Mouse (Mus musculus) heart, postnatal 14 days (tissue): ENCODE measurements around the gene Usp35. TPM values are rescaled to one million over a fixed set of nuclear protein-coding genes. Genes with fewer than 3 reads are reported as not detected.
A peak's percentile ranks its signal among the peaks of the same experiment; 100 is the strongest.

Experiments
- DNase-seq, 2 experiments: peaks; one replicate each; pipeline ENCODE4 v3.0.0; 2021 to 2022
- intact Hi-C: fragments of 180-260 bp; cut with DNase I; formaldehyde crosslinking; loops from one replicate; pipeline ENCODE4 v1.15.1; 2025
- total RNA-seq, 2 experiments: library from RNA; stranded (reverse); gene quantifications; 2 replicates each; pipeline ENCODE4 v1.2.3; 2021

Gene Usp35
- total RNA-seq, 2 experiments from 2014 or later = 1.2 to 1.9 TPM

- no peak for DNase-seq
- intact Hi-C loops = no loop called here
These were observed 7.5 kb downstream of the Usp35 start for GRCm38 (mm10) chr7:97324342-97324741.

- DNase-seq = no peak
- intact Hi-C loops = no loop called here
These were observed 14.1 kb downstream of the Usp35 start for GRCm38 (mm10) chr7:97317706-97318105.

DNA sequence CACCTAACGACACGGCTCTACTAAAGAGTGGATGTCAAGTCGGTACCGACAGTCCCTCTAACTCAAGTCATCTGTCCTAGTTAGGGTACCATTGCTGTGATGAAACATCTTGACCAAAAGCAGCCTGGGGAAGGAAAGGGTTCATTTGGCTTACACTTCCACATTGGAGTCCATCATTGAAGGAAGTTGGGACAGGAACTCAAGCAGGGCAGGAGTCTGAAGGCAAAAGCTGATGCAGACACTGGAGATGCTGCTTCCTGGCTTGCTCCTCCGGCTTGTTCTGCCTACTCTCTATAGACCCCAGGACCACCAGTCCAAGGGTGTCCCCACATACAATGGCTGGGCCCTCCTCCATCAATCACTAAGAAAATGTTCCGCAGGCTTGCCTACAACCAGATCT is 16.2 kb downstream of the Usp35 start:
- DNase-seq = no peak
- intact Hi-C loops = no loop called here

DNA sequence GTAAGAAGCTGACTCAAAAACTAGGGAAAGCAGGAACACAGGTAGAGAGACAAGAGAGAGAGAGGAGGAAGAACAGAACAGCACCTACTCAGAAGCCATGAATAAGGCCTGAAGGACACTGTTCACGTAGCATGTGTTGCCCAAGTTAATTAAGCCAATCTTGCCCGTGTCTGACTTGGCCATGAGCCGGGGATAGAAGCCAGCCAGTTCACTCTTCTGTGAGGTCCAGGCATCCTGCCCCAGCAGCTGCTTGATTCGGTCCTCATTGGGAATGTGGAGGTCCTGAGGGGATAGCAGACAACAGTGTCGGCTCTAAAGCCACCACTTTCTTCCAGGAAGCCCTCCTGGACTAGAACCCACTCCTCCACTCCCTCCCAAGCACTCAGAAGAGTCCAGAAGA is 17.2 kb downstream of the Usp35 start:
- no peak for DNase-seq
- intact Hi-C loops = no loop called here

DNA sequence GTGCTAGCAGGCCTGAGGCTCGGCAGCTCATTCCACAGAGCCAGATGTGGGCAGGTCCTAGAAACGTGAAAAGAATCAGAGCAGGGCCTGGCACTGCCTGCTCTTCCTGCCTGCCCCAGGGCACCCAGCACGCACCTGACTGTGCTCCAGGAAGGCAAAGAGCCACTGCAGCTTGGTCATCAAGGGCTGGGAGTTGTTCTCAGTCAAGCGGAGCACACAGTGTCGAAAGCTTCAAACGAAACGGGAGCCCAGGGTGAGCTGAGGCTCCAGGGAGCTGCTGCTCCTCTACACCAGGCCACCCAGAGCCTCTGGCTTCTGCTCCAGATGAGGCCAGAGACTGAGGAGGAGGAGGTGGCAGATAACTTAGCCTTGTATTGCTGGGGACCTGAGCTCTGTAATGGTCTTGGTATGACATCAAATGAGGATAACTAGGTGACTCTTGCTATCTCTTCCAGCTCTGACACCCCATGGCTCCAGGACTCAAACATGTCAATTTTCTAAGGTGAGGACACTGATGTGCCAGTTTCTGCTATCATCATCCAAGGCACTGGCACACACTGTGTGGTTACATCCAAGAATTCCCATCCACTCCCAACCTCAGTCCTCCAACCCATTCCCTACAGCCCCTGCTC is 18.3 kb downstream of the Usp35 start:
- no peak for DNase-seq
- intact Hi-C loops = no loop called here

GRCm38 (mm10) chr7:97312856-97313255 is 19.0 kb downstream of the Usp35 start:
- no peak for DNase-seq
- intact Hi-C loops = no loop called here

GRCm38 (mm10) chr7:97312196-97312595 is 19.6 kb downstream of the Usp35 start:
- DNase-seq = no peak

DNA sequence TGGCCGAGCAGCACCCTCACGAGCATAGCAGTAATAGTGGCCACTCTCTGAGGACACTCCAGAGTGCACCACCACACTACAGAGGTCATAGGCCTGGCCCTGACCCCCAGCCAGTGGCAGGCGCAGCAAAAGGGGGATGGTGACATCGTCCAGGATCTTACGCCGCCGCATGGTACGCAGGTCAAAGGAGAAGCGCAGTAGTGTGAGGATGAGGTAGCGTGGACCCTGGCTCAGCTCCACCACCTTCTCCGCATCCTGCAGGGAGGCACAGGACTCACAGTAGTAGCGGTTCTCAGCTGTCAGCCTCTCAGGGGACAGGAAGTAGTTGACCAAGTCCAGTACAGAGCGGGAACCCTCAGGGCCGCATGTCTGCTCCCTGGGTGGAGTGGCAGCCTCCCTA is 20.2 kb downstream of the Usp35 start:
- intact Hi-C loops = no loop called here
- no peak for DNase-seq

More at GRCm38 (mm10) chr7:97312196-97312595, 19.6 kb downstream of the Usp35 start:
- intact Hi-C loops = no loop called here

GRCm38 (mm10) chr7:97310341-97310635 is 21.5 kb downstream of the Usp35 start:
- intact Hi-C loops = no loop called here
- DNase-seq = no peak

GRCm38 (mm10) chr7:97309461-97310340 is 22.1 kb downstream of the Usp35 start:
- DNase-seq = no peak
- intact Hi-C loops = no loop called here

GRCm38 (mm10) chr7:97307546-97307945 is 24.3 kb downstream of the Usp35 start:
- intact Hi-C loops = no loop called here
- DNase-seq = peak; percentile 0

DNA sequence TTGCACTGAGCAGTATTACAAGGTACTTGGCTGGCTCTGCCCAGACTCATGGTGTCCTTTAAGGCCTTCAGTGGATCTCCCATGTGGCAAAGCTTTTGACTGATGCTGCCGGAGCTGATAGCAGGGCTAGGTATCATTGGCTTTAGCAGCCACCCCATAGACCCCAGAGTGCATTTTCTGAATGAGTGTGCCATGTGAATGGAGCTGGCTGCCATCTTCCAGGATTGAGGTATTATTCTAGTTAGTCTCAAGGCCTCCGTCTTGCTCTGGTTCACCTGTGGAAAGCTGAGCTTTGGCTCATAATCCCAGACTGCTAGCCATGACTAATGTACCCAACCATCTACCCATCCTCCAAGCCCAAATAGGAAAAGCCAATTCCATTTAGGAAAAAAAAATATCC is 25.0 kb downstream of the Usp35 start:
- peak in 1 of 2 experiments; percentile 0 for DNase-seq
- intact Hi-C loops = no loop called here

DNA sequence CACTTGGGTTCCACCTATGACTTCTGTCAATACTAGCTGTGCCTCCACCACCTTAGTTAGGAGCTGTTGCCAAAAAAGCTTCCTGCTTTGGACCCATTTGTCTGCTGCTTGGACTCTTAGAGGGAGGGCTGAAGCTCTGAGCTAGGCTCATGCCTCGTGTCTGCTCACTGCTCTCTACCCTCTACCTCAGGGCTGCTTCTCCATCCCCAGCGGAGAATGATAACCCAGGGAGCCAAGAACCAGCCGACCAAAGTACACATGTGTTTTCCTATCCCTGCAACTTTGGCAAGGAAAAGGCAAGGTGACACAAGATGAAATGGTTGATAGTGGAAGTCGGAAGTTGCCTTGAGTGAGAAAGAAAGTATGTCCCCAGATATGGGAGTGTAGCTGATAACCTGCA is 26.6 kb downstream of the Usp35 start:
- DNase-seq = peak in 1 of 2 experiments; percentile 0
- intact Hi-C loops = no loop called here

- intact Hi-C loops = no loop called here
- peak in 1 of 2 experiments; percentile 16 for DNase-seq
These were observed 27.3 kb downstream of the Usp35 start for GRCm38 (mm10) chr7:97304471-97304870.

- intact Hi-C loops = no loop called here
- DNase-seq = peak in 1 of 2 experiments; percentile 0
These were observed 28.2 kb downstream of the Usp35 start for GRCm38 (mm10) chr7:97303614-97304013.

GRCm38 (mm10) chr7:97302876-97303275 is 28.9 kb downstream of the Usp35 start:
- intact Hi-C loops = no loop called here
- no peak for DNase-seq

GRCm38 (mm10) chr7:97302261-97302660 is 29.6 kb downstream of the Usp35 start:
- no peak for DNase-seq
- intact Hi-C loops = no loop called here

DNA sequence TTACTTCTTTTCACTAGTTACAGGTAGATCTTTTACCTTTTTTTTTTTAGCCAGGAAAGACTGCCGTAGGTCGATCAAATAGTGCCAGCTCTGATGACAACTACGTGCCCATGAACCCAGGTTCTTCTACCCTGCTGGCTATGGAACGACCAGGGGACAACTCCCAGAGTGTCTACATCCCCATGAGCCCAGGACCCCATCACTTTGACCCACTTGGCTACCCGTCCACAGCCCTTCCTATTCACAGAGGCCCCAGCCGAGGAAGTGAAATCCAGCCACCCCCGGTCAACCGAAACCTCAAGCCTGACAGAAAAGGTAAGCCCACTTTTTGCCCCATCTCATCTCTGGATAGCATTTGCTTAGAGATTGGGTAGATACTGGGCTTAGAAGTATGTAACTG is 30.5 kb downstream of the Usp35 start:
- intact Hi-C loops = no loop called here
- no peak for DNase-seq

DNA sequence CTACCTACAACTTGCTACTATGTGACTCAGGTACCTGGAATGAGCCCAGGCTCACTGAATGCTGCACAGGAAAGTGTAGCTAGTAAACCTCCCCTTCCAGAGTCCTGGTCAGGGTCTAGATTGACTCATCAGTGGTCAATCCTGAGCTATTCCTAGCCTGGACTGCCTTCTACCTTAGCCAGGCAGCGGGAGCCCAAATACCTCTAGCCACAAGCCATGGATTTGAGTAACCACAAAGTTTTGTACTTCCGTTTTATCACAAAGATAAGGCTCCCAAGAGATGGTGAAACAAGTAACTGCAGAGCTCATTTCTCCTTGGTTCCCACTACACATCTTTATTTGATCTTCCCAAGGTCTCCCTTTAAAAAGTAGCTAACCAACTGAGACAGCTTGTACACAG is 30.9 kb downstream of the Usp35 start:
- no peak for DNase-seq
- intact Hi-C loops = no loop called here

GRCm38 (mm10) chr7:97298943-97299342 is 32.9 kb downstream of the Usp35 start:
- DNase-seq = no peak
- intact Hi-C loops = no loop called here

DNA sequence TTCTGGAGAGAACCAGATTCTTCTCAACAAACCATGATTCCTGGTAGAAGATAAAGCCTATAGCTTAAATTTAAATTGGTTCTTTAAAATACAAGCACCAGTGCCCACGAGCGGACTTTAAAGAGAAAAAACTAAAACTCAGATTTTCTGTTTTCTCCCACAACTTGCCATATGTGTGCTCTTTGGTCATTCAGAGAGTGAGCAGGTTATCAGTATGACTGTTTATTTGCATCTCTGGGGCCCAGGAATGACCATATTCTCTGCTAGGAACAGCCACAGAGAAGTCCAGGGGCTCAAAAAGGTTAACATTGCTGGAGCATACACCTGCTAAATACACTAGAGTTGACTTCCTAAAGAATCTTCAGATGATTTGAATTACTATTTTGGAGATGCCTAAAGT is 33.5 kb downstream of the Usp35 start:
- intact Hi-C loops = no loop called here
- no peak for DNase-seq

DNA sequence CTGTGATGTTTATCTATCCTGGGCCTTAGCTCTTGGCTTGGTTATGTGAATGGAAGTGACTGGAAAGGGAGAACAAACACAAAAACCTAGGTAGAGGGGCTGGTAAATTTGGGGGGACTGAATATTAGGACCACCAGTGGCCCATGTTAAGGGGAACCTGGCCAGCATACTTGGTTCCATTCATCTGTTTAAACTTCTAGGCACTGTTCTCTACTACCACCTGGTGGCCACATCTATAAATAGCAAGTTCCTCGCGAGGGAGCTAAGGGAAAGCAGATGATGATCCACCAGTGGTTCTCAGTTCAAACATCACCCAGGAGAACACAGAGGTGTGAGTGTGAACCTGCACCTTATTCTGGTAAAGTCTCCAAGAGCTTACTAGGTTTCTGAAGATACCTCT is 34.4 kb downstream of the Usp35 start:
- DNase-seq = peak; percentile 65 to 81

More for the DNA sequence above, 34.4 kb downstream of the Usp35 start:
- intact Hi-C loops = loop anchor here (1.0 kb wide), 3 partner anchors 31 to 327 kb away; no protein-coding TSS in a partner anchor
